Mouse (Mus musculus): Measurements from ENCODE around the gene Zfp541.
A peak's percentile ranks its signal among the peaks of the same experiment; 100 is the strongest.

Gene Zfp541

DNA sequence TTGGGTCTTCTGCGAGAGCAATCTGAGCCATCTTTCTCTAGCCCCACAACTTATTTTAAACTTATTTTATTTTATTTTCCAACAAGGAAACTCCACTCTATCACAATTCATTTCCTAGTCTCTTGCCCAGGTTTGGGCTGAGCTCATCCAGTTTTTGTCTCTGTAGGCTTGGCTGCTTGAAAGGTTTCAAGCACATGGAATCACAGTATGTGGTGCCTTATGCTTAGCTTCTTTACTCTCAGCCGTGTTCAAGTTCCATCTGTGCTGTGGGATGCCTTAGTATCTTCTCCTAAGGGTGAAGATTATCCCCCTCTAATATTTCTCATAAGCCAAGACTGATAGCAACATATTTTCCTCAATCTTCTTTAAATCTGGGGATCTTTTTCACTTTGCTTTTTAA, 26.0 kb downstream of the Zfp541 start:
- no peak for DNase-seq

DNA sequence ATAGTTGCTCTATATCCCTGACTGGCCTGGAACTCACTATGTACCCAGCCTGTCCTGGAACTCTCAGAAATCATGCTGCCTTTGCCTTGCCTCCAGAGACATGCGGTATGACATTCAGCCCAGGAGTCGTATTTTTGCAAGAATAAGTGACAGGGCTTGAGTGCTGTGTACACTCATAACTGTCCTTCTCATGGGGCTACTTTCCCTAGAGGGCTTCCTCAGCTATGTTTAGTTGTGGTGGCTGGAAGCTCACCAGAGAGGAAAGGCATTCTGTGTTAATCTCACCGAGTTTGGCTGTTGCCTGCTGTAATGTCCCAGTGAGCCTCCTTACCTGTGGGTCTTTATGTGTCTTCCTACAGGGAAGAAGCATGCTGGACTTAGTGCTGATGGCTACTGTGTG, 33.0 kb downstream of the Zfp541 start:
- no peak for DNase-seq

- peak; percentile 98 to 99 for DNase-seq
Measured at GRCm38 (mm10) chr7:16098021-16099017, 36.7 kb downstream of the Zfp541 start, which contains the start of gene Napa. Napa (plus strand) TSS chr7:16098458.

GRCm38 (mm10) chr7:16099901-16100300, 38.3 kb downstream of the Zfp541 start:
- DNase-seq = no peak

- no peak for DNase-seq
Measured at GRCm38 (mm10) chr7:16101081-16101480, 39.5 kb downstream of the Zfp541 start.

GRCm38 (mm10) chr7:16101726-16102475, 40.3 kb downstream of the Zfp541 start:
- DNase-seq = no peak

- no peak for DNase-seq
Measured at GRCm38 (mm10) chr7:16102686-16103226, 41.1 kb downstream of the Zfp541 start.

DNA sequence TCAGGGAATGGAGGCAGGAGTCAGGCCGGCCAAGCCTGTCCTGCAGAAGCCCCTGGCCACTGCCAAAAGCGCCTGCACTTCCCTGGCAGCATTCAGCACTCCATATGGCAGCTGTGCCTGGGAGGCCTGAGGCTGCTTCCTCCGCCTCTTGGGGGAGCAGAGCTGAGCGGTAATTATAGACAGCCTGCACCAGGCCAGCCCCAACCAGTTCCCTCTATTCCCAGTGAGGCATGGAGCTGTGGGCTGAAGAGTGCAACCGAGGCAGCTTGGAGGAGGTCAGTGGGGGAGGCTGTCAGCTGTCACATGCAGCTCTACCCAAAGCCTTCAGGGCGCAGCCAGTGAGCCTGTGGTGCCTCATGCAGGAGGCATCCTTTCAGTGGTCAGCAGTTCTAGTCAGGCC, 42.1 kb downstream of the Zfp541 start:
- DNase-seq = no peak

- DNase-seq = no peak
Measured at GRCm38 (mm10) chr7:16104611-16105388, 43.2 kb downstream of the Zfp541 start.

GRCm38 (mm10) chr7:16108886-16109542, 47.4 kb downstream of the Zfp541 start:
- DNase-seq = no peak

DNA sequence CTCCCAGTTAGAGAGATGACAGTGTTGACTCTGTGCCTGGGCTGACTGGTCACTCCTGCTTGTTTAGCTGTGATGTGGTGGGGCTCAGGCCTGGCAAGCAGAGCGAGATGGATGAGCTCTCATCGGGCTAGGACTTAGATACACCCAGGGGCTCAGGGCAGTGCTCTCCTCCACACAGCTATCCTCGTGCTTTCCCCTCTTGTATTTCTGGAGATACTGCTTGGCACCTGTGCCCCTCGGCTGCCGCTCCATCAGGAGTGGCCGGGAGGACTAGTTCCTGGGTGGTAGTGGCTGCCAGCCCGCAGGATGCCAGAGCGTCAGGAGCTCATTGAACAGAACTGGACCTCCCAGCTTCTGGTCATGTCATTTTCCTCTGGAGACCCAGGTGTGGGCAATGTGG, 48.5 kb downstream of the Zfp541 start:
- DNase-seq = peak in 1 of 2 experiments; percentile 0

DNA sequence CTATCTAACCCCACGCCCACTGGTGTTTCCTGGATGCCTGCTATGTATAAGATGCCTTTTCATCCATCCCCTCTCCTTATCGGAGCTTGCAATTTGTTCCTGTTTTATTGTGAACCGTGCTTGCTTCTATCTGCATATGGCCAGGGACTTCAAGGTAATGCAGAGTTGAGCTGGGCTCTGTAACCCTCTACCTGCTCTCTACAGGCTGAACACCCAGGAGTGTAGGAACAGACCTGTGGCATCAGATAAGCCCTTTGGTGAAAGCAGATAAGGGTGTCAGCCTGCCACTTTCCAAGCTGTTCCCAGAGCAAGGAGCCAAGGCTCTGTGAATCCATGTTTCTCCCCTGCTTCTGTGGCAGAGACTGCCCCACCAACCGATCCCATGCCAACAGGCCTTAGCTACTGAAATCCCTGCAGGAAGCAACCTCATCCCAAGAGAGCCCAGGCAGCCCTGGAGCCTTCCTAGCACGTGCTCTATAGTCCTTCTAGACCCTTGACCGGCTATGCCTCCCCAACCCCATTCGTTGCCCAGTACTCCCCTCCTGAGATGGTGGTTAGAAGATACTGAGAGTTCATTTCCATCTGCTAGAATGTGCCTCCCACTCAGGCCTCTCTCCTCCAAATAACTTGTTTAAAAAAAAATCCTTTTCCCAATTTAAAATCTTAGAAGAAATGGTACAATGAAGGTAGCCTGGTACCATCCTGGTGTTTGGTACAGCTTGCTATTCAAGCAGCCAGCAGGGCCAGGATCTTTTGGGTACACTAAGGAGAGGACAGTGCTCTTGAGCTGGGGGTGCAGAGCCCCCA, 49.9 kb downstream of the Zfp541 start:
- no peak for DNase-seq

- DNase-seq = peak in 1 of 2 experiments; percentile 0
Measured at GRCm38 (mm10) chr7:16116418-16116817, 54.8 kb downstream of the Zfp541 start.

DNA sequence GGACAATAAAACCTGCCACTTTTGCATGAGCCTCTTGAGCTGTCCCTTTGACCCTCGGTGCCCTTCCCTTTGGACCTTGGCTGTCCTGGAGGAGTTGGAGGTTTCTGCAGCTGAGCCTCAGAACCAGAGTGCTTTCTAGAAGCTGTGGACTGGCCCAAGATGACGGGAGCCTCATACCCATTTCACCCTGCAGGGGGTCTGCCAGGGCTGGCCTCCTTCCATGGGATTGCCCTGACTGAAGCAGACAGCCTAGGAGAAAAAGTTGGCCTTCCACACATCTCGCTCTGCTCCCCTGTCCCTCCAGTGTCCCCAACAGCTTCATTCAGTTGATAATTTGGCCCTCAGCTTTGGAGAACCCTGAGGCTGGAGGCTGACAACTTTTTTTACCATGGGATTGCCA, 55.5 kb downstream of the Zfp541 start:
- peak in 1 of 2 experiments; percentile 0 for DNase-seq

DNA sequence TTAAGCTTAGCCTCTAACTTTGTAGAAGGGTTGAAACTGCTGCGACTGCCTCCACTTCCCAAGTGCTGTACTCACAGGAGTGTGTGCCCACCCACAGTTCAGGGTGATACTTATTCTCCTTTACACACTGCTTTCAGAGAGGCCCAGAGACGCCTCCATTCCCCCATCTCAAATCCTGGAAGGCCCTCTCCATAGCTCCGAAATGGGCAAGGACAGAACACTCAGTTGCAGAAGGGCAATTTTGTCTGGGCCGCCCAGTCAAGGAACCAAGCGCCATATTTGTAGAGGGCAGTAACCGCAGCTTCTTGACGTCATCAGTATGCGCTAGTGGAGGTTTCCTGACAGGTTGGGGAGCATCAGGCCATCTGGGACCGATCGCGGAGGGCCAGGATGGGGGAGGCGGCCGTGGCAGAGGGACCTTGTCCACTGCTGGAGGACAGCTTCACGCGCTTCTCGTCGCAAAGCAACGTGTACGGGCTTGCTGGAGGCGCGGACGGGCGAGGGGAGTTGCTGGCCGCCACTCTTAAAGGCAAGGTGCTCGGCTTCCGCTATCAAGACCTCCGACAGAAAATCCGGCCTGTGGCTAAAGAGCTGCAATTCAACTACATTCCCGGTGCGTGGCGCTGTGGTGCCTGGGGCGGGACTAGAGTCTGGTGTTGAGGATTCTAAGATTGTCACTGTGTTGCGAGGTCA, 58.1 kb downstream of the Zfp541 start, which contains the start of gene Kptn:
Gene Kptn (plus strand): TSS at position 327 of the 693 bp plus-strand sequence.
- DNase-seq = peak; percentile 91 to 94

GRCm38 (mm10) chr7:16120262-16120600, 58.6 kb downstream of the Zfp541 start:
- DNase-seq = peak in 1 of 2 experiments; percentile 10

DNA sequence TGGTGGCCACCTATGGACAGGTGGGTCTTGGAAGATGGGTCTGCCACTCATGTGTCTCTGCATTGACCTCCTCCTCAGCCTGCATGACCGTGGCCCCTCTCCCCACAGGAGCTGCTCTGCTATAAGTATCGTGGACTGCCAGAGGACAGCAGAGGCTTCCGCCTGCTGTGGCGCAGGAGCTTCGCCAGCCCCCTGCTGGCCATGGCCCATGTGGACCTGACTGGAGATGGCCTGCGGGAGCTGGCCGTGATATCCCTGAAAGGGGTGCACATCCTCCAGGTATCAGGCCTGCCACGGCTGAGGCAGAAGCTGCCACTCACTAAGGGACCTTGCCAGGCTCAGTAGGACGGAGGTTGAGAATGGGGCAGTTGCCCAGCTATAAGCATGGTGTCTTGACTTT, 64.2 kb downstream of the Zfp541 start:
- DNase-seq = no peak

GRCm38 (mm10) chr7:16128344-16128743, 66.7 kb downstream of the Zfp541 start:
- no peak for DNase-seq

DNA sequence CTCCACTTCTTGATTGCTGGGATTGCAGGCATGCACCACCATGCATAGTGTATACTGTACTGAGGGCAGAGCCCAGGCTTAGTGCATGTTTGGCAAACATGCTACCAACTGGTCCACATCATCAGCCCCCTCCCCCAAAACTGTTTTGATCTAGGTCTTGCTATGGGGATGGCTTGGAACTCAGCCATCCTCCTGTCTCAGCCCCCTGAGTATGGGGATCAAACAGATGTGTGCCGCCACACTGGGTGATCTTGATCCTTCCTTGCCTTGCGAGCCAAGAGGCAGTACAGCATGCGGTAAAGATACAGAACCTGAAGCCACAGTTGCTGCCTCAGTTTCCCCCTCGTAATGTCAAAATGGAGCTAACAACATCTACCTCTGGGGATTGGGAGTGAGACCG, 67.3 kb downstream of the Zfp541 start:
- no peak for DNase-seq

DNA sequence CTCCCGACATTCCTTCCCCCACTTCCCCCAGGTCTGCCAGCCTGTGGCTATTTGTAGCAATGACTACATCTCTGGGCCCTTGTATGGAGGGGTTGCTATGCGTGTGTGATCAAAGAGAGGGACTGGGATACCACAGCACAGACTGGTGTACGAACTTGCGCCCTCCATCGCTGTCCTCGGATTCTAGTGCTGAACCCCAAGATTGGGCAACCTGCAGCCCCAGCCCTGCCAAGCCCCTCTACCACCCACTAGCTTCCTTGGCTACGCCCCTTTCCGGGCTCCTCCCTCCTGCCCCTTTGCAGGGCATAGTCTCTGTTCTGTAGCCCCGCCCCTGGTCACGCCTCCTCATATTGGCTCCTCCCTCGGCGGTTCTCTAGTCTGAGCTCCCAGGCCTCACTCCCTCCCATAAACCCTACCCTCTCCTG, 67.8 kb downstream of the Zfp541 start, which contains the start of gene Slc8a2:
Gene Slc8a2 (plus strand): TSS at position 406 of the 425 bp plus-strand sequence.
- DNase-seq = peak; percentile 90 to 93
